In genomic region chr3:105892572-105893495, GRCm38 (mm10) we compare ENCODE assay signal across 8 mouse cellular contexts. TPM values are rescaled to one million over a fixed set of nuclear protein-coding genes. Genes with fewer than 3 reads are reported as not detected.
DNase-seq lines count a peak whose midpoint lies in the region; ATAC-seq and TF ChIP-seq lines count a peak whose summit lies in the region.

No protein-coding gene starts in this region.

- no peak for TF ChIP-seq CTCF in spleen, adult 2 months (IDR thresholded peaks at IDR 0.05; ENCODE audit: extremely low read depth, insufficient read depth, insufficient read length, insufficient replicate concordance)

- TF ChIP-seq POLR2A in spleen, adult 2 months (IDR thresholded peaks at IDR 0.05; ENCODE audit: low read depth, low read length), result peak; percentile 53; the same call in 1 of the 2 replicates

- no peaks in the 10 kb centered on the region for H3K9me3 ChIP-seq in heart, embryonic 11.5 days (replicated peaks; ENCODE audit: control insufficient read depth, low read length)
- H3K9me3 ChIP-seq in liver, embryonic 11.5 days (ENCODE audit: control insufficient read depth, low read length), result no peaks in the 10 kb centered on the region

- no peak overlapping the region for H3K27ac ChIP-seq in heart, embryonic 11.5 days (ENCODE audit: low read depth, low read length)
- H3K27ac ChIP-seq in liver, embryonic 11.5 days (ENCODE audit: low read depth, low read length), result peak overlapping the region; percentile 72
- H3K27ac ChIP-seq in spleen, adult 2 months (ENCODE audit: insufficient read depth, low read length), result peak overlapping the region; percentile 95

- H3K4me3 ChIP-seq in heart, embryonic 11.5 days (ENCODE audit: low read depth, low read length), result no peak overlapping the region
- H3K4me3 ChIP-seq in liver, embryonic 11.5 days (ENCODE audit: low read depth, low read length), result peak overlapping the region; percentile 21; the same call in 1 of the 2 replicates
- H3K4me3 ChIP-seq in spleen, adult 2 months (ENCODE audit: extremely low read depth, insufficient read depth, insufficient read length), result peak overlapping the region; percentile 49; the same call in 1 of the 2 replicates

- H3K4me1 ChIP-seq in heart, embryonic 11.5 days (ENCODE audit: control insufficient read depth, insufficient read depth, low read length), result peaks cover 28% of the 10 kb centered on the region
- peaks cover 38% of the 10 kb centered on the region for H3K4me1 ChIP-seq in liver, embryonic 11.5 days (replicated peaks; ENCODE audit: control insufficient read depth, insufficient read depth, low read length)
- H3K4me1 ChIP-seq in spleen, adult 2 months (ENCODE audit: control insufficient read depth, insufficient read depth, insufficient read length), result peaks cover 23% of the 10 kb centered on the region; the same call in 1 of the 2 replicates

- H3K9ac ChIP-seq in heart, embryonic 11.5 days (ENCODE audit: low read depth, low read length), result no peak overlapping the region
- peak overlapping the region; percentile 1; the same call in 1 of the 2 replicates for H3K9ac ChIP-seq in liver, embryonic 11.5 days (ENCODE audit: low read depth, low read length)

- 66% methylated on average over 19 of the region's 19 CpGs for WGBS in heart, embryonic 11.5 days (ENCODE audit: insufficient replicate concordance)
- 42% methylated on average over 19 of the region's 19 CpGs for WGBS in liver, embryonic 11.5 days
- WGBS in spleen, adult 2 months, result 7% methylated on average over 19 of the region's 19 CpGs

- peak; percentile 96 for DNase-seq in heart, adult 11 months
- peak; percentile 24 for DNase-seq in brain, adult 2 months (ENCODE audit: low read depth, low spot score)
- DNase-seq in liver, embryonic 11.5 days (ENCODE audit: low spot score), result peak; percentile 49
- DNase-seq in spleen, adult 2 months (ENCODE audit: low read depth in 1 of 2, low spot score in 2 of 2), result peak; percentile 74 to 86
- no peak for DNase-seq in frontal cortex, postnatal 14 days (ENCODE audit: low spot score in 2 of 2)
- DNase-seq in frontal cortex, postnatal 10 days (ENCODE audit: low spot score in 2 of 2), result no peak
- DNase-seq in Muller cell, postnatal 12 days (ENCODE audit: inconsistent ontology term), result no peak

- no peaks in the 10 kb centered on the region for H3K27me3 ChIP-seq in heart, embryonic 11.5 days (ENCODE audit: control insufficient read depth, insufficient read depth, low read length)
- no peaks in the 10 kb centered on the region for H3K27me3 ChIP-seq in liver, embryonic 11.5 days (replicated peaks; ENCODE audit: control insufficient read depth, insufficient read depth, low read length)
- no peaks in the 10 kb centered on the region for H3K27me3 ChIP-seq in spleen, adult 2 months (ENCODE audit: control insufficient read depth, insufficient read depth, low read length)

- H3K36me3 ChIP-seq in heart, embryonic 11.5 days (ENCODE audit: control insufficient read depth, insufficient read depth, low read length), result no peaks in the 10 kb centered on the region
- no peaks in the 10 kb centered on the region for H3K36me3 ChIP-seq in liver, embryonic 11.5 days (ENCODE audit: control insufficient read depth, insufficient read depth, low read length)
- no peaks in the 10 kb centered on the region for H3K36me3 ChIP-seq in spleen, adult 2 months (ENCODE audit: control insufficient read depth, insufficient read depth, low read length)

- ATAC-seq in heart, embryonic 11.5 days (replicated peaks; ENCODE audit: insufficient number of reproducible peaks, low FRiP score, low TSS enrichment), result no peak
- ATAC-seq in liver, embryonic 11.5 days (replicated peaks; ENCODE audit: low FRiP score), result peak; percentile 85

- H3K4me2 ChIP-seq in heart, embryonic 11.5 days, result no peak overlapping the region
- H3K4me2 ChIP-seq in liver, embryonic 11.5 days, result peak overlapping the region; percentile 65

RNA-seq across cellular contexts. Expression of gene Tmigd3, which starts 22.1 kb away (rescaled TPM):
- 0.33 and 0.46 TPM in 2 replicates for polyA plus RNA-seq in heart, embryonic 11.5 days (2014; fragmentation: Nextera tagmentation; extraction: Ambion mirVana)
- polyA plus RNA-seq in liver, embryonic 11.5 days (2014; fragmentation: Nextera tagmentation; extraction: Ambion mirVana), result 0.26 and 0.27 TPM in 2 replicates
- 0.85 and 1.1 TPM in 2 replicates for polyA plus RNA-seq in spleen, adult 2 months (2012; rRNA removed)

RNA-seq across cellular contexts. Expression of gene Adora3, which starts 22.2 kb away (rescaled TPM):
- polyA plus RNA-seq in heart, embryonic 11.5 days (2014; fragmentation: Nextera tagmentation; extraction: Ambion mirVana), result 0.10 TPM in 1 of 2 replicates, not detected in the other
- 0.36 and 0.92 TPM in 2 replicates for polyA plus RNA-seq in liver, embryonic 11.5 days (2014; fragmentation: Nextera tagmentation; extraction: Ambion mirVana)
- polyA plus RNA-seq in spleen, adult 2 months (2012; rRNA removed), result 0.32 and 0.63 TPM in 2 replicates

RNA-seq across cellular contexts. Expression of gene I830077J02Rik, which starts 39.6 kb away (rescaled TPM):
- polyA plus RNA-seq in heart, embryonic 11.5 days (2014; fragmentation: Nextera tagmentation; extraction: Ambion mirVana), result 2.6 and 2.9 TPM in 2 replicates
- 5.6 and 5.9 TPM in 2 replicates for polyA plus RNA-seq in liver, embryonic 11.5 days (2014; fragmentation: Nextera tagmentation; extraction: Ambion mirVana)
- polyA plus RNA-seq in spleen, adult 2 months (2012; rRNA removed), result 17.9 and 18.8 TPM in 2 replicates

Comparison
In these comparisons a context has a peak if more than half of its experiments do, and no peak if none do; other contexts are left out.
1. DNase-seq: peak in heart, adult 11 months (single experiment), brain, adult 2 months (single experiment), liver, embryonic 11.5 days (single experiment) and spleen, adult 2 months (2 of 2); none in frontal cortex, postnatal 14 days (0 of 2), frontal cortex, postnatal 10 days (0 of 2) and Muller cell, postnatal 12 days (single experiment).